Mouse (Mus musculus) G1E (cell line): ENCODE data around the gene Rfc3. TPM values are rescaled to one million over a fixed set of nuclear protein-coding genes. Genes with fewer than 3 reads are reported as not detected.

ENCODE experiments used
- ATAC-seq: 2 replicates; pipeline ENCODE4 v1.8.0; 2016; ENCODE audit warnings: mild to moderate bottlenecking; ENCODE audit not compliant: insufficient number of reproducible peaks, poor library complexity, low FRiP score, severe bottlenecking; ENCODE audit errors: extremely low read depth
- DNase-seq: peaks from one replicate; pipeline ENCODE4 v3.0.0; 2012; ENCODE audit warnings: low spot score
- H3K27me3 ChIP-seq: 2 replicates; pipeline ENCODE4 v1.6.1; 2012; ENCODE audit warnings: mild to moderate bottlenecking, low read length, inconsistent platforms; ENCODE audit not compliant: insufficient read depth
- H3K36me3 ChIP-seq: replicated peaks from 2 replicates; pipeline ENCODE3; 2012; ENCODE audit warnings: mild to moderate bottlenecking, inconsistent platforms
- H3K4me1 ChIP-seq: 2 replicates; pipeline ENCODE4 v1.6.1; 2012; ENCODE audit warnings: low read depth, low read length, inconsistent platforms, mixed read lengths; ENCODE audit not compliant: insufficient read depth
- H3K4me3 ChIP-seq: 2 replicates; pipeline ENCODE4 v1.5.1; 2012; ENCODE audit warnings: low read depth, mild to moderate bottlenecking, inconsistent platforms, low read length, moderate library complexity, mixed read lengths
- H3K9me3 ChIP-seq: replicated peaks from 2 replicates; pipeline ENCODE4 v1.6.1; 2012; ENCODE audit warnings: inconsistent platforms
- CTCF ChIP-seq: IDR thresholded peaks from 2 replicates; pipeline ENCODE4 v1.5.1; 2012; ENCODE audit warnings: low read depth, low read length, inconsistent platforms, mixed read lengths
- GATA1 ChIP-seq: IDR thresholded peaks from 2 replicates; pipeline ENCODE4 v1.6.1; 2012; ENCODE audit warnings: borderline replicate concordance, low read length, inconsistent platforms, mixed read lengths
- GATA2 ChIP-seq: IDR thresholded peaks from 2 replicates; pipeline ENCODE4 v1.6.1; 2012; ENCODE audit warnings: low read depth, low read length, inconsistent platforms, borderline replicate concordance
- POLR2AphosphoS5 ChIP-seq: IDR thresholded peaks from 2 replicates; pipeline ENCODE4 v1.6.1; 2012; ENCODE audit warnings: low read depth, low read length, inconsistent platforms; ENCODE audit not compliant: insufficient replicate concordance
- TAL1 ChIP-seq: conservative IDR thresholded peaks from 2 replicates; pipeline ENCODE4 v1.6.1; 2012; ENCODE audit warnings: low read depth, low read length, inconsistent platforms, mixed read lengths
- polyA plus RNA-seq: library from polyadenylated mRNA; stranded (reverse); fragments of >175 nt; gene quantifications from 2 replicates; pipeline ENCODE4 v1.2.3, GENCODE M21; 2012
- total RNA-seq, 2 experiments: library from RNA; stranded (forward) in 1 of 2; stranded (reverse) in 1 of 2; fragments of 200-1000 nt in 1 of 2; fragments of >200 nt in 1 of 2; fragmentation: Nextera tagmentation in 1 of 2; gene quantifications; 2 replicates each; pipeline ENCODE4 v1.2.3; 2014 to 2017

Rfc3 gene
- total and polyA plus RNA-seq, 3 experiments, result 28.3 to 97.0 (median 38.3) TPM

DNA sequence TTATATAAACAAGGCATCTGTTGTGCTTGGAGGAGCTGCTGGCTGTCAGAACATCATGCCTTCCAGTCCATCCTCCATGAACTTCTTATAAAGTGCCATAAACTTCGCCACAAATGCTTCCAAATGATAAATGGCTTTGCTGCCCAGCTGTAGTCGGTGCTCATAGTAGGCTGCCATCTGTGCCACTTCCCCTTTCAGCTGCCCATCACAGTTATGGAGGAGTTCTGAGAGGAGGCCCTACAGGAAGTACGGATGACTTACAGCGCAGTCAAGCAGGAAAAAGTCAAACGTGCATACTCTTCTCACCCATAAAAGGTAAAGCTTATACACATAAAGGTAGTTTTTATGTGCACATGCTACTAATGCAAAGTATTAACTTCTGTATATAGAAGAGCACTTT is 8.2 kb downstream of the Rfc3 start:
- H3K9me3 ChIP-seq, result no peaks in the 10 kb centered on the region
- H3K4me3 ChIP-seq, result no peak overlapping the region
- no peak for ATAC-seq
- H3K36me3 ChIP-seq, result peaks cover 68% of the 10 kb centered on the region
- peaks cover 12% of the 10 kb centered on the region; the same call in 1 of the 2 replicates for H3K4me1 ChIP-seq
- no peak for DNase-seq
- H3K27me3 ChIP-seq, result no peaks in the 10 kb centered on the region
- TF ChIP-seq TAL1, result no peak
- no peak for TF ChIP-seq CTCF
- TF ChIP-seq GATA2, result no peak
- TF ChIP-seq GATA1, result no peak
- no peak for TF ChIP-seq POLR2AphosphoS5

DNA sequence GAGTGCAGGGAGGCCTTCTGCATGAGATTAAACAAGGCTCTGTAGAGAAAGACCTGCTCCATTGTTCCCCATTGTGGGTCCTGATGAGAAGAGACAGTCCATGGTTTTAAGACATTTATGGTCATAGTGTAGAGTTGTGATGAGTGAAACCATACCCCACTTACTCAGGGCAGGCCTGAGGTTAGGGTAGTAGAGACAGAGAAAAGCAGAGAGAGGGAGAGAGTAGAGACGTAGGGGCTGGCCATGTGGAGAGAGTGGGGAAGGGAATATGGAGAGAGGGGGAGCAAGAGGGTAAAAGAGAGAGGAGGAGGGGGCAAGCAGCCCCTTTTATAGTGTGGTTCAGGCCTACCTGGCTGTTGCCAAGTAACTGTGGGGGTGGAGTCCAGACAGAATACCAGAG is 8.9 kb downstream of the Rfc3 start:
- no peaks in the 10 kb centered on the region for H3K9me3 ChIP-seq
- H3K36me3 ChIP-seq, result peaks cover 60% of the 10 kb centered on the region
- H3K4me3 ChIP-seq, result no peak overlapping the region
- DNase-seq (no peak), ATAC-seq (no peak)
- H3K4me1 ChIP-seq, result peaks cover 9% of the 10 kb centered on the region; the same call in 1 of the 2 replicates
- TF ChIP-seq POLR2AphosphoS5, result no peak
- TF ChIP-seq TAL1, result no peak
- TF ChIP-seq CTCF, result no peak
- TF ChIP-seq GATA2, result no peak
- TF ChIP-seq GATA1, result no peak
- no peaks in the 10 kb centered on the region for H3K27me3 ChIP-seq

GRCm38 (mm10) chr5:151605921-151606320 is 45.1 kb downstream of the Rfc3 start, which contains the start of gene Vmn2r18:
Vmn2r18 (minus strand) TSS chr5:151606021.
- H3K36me3 ChIP-seq, result no peaks in the 10 kb centered on the region
- no peaks in the 10 kb centered on the region for H3K9me3 ChIP-seq
- no peaks in the 10 kb centered on the region for H3K27me3 ChIP-seq
- ATAC-seq (no peak), DNase-seq (no peak)
- H3K4me1 ChIP-seq, result no peaks in the 10 kb centered on the region
- no peak for TF ChIP-seq CTCF
- TF ChIP-seq GATA1, result no peak
- no peak for TF ChIP-seq TAL1
- TF ChIP-seq POLR2AphosphoS5, result no peak
- no peak for TF ChIP-seq GATA2
- H3K4me3 ChIP-seq, result no peak within 1 kb of the TSS

DNA sequence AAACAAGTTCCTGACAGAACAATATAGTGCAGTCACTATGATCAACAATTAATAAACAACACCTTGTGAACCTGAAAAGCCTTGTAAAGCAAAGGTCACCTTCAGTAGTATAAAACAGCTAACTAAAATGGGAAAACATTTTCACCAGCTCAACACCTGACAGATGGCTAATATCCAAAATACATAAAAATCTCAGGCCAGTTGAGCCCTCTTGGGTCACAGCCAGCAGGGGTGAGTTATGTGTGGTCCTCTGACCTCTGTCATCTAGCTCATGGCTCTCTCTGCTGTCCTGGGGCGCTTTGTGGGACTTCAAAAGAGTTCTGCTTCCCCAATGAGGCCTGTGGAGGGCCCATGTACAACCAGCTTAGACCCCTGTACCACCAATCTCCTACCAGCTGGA is 49.3 kb downstream of the Rfc3 start:
- ATAC-seq (no peak), DNase-seq (no peak)
- no peaks in the 10 kb centered on the region for H3K27me3 ChIP-seq
- no peaks in the 10 kb centered on the region for H3K4me1 ChIP-seq
- no peaks in the 10 kb centered on the region for H3K36me3 ChIP-seq
- no peaks in the 10 kb centered on the region for H3K9me3 ChIP-seq
- TF ChIP-seq GATA2 (no peak), GATA1 (no peak), CTCF (no peak), POLR2AphosphoS5 (no peak), TAL1 (no peak)
- no peak overlapping the region for H3K4me3 ChIP-seq

Other genes starting within 250 kb of the Rfc3 start
- gene Gm42906, start 223.1 kb downstream of the Rfc3 start, total RNA-seq (2014; fragmentation: Nextera tagmentation), result not detected in 2 replicates
- not detected in 2 replicates for gene Gm42906, start 223.1 kb downstream of the Rfc3 start, total RNA-seq (2017)
- gene Gm42906, start 223.1 kb downstream of the Rfc3 start, polyA plus RNA-seq, result not detected in 2 replicates
- gene Vmn2r18, start 45.2 kb downstream of the Rfc3 start, total RNA-seq (2014; fragmentation: Nextera tagmentation), result not detected in 2 replicates
- gene Vmn2r18, start 45.2 kb downstream of the Rfc3 start, total RNA-seq (2017), result 0.05 and 0.06 TPM in 2 replicates
- gene Vmn2r18, start 45.2 kb downstream of the Rfc3 start, polyA plus RNA-seq, result not detected in 2 replicates